ENCODE assay signal across 8 mouse cellular contexts in the genomic region with DNA sequence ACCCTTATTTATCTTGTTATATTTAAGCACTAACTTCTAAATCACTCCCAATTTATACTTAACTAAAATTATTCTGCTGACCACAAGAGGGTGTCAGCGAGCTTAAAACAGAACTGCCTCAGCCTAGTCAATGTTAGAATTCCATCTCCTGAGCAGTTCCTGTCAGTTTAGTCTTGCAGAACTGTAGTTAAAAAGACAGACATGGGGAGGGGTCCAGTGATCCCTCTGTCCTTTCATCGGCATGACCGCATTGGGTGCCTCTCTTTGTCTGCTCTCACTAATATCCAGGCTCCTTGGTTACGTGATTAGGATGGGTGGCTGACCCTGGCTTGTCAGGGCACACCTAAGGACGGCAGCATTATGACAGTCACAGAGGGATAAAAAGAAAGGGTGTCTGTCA.
DNase-seq lines count a peak whose midpoint lies in the region; ATAC-seq and TF ChIP-seq lines count a peak whose summit lies in the region.

No protein-coding gene starts in this region.

- no peak overlapping the region for H3K4me3 ChIP-seq in heart, adult 2 months
- H3K4me3 ChIP-seq in heart, embryonic 10.5 days = no peak overlapping the region
- H3K4me3 ChIP-seq in forebrain, embryonic 11.5 days (ENCODE audit: low read depth, low read length) = no peak overlapping the region
- no peak overlapping the region for H3K4me3 ChIP-seq in intestine, embryonic 15.5 days (replicated peaks)

- peak; percentile 89 for TF ChIP-seq CTCF in heart, adult 2 months (IDR thresholded peaks at IDR 0.05)

- no peak for TF ChIP-seq EP300 in heart, adult 2 months (IDR thresholded peaks at IDR 0.05; ENCODE audit: insufficient read depth, low read depth, low read length)

- DNase-seq in heart, adult 2 months = peak in 1 of 2 experiments; percentile 43
- DNase-seq in heart, embryonic 10.5 days (ENCODE audit: low spot score) = no peak
- peak; percentile 80 for DNase-seq in CD4-positive, CD25-positive, alpha-beta regulatory T cell, adult 2 months (ENCODE audit: low read depth, low spot score)
- peak; percentile 24 for DNase-seq in brain, embryonic 18.5 days (ENCODE audit: low read depth, low spot score)
- DNase-seq in forebrain, embryonic 11.5 days (ENCODE audit: low spot score) = no peak
- peak; percentile 71 for DNase-seq in lung, postnatal 25 days (ENCODE audit: low spot score)
- peak; percentile 70 for DNase-seq in thymus, postnatal 0 days (ENCODE audit: low spot score)

- intact Hi-C loops in heart, adult 2 months (cut with DNase I) = loop anchor here (2.0 to 5.0 kb wide), 4 partner anchors 102 to 343 kb away; no protein-coding TSS in a partner anchor

- no peaks in the 10 kb centered on the region for H3K9me3 ChIP-seq in heart, embryonic 10.5 days
- no peaks in the 10 kb centered on the region for H3K9me3 ChIP-seq in forebrain, embryonic 11.5 days (ENCODE audit: control insufficient read depth, low read length)
- no peaks in the 10 kb centered on the region for H3K9me3 ChIP-seq in intestine, embryonic 15.5 days

- WGBS in heart, adult 2 months = 48% methylated on average over 5 of the region's 5 CpGs
- 60% methylated on average over 5 of the region's 5 CpGs for WGBS in heart, embryonic 10.5 days
- 40% methylated on average over 5 of the region's 5 CpGs for WGBS in forebrain, embryonic 11.5 days
- 42% methylated on average over 5 of the region's 5 CpGs for WGBS in intestine, embryonic 15.5 days

- H3K36me3 ChIP-seq in heart, adult 2 months (ENCODE audit: control insufficient read depth, insufficient read depth, low read length) = no peaks in the 10 kb centered on the region; the same call in 1 of the 2 replicates
- H3K36me3 ChIP-seq in heart, embryonic 10.5 days = no peaks in the 10 kb centered on the region
- H3K36me3 ChIP-seq in forebrain, embryonic 11.5 days (ENCODE audit: control insufficient read depth, insufficient read depth, low read length) = no peaks in the 10 kb centered on the region
- no peaks in the 10 kb centered on the region for H3K36me3 ChIP-seq in intestine, embryonic 15.5 days

- H3K27me3 ChIP-seq in heart, adult 2 months (ENCODE audit: control insufficient read depth, insufficient read depth, low read length) = no peaks in the 10 kb centered on the region
- H3K27me3 ChIP-seq in heart, embryonic 10.5 days (ENCODE audit: insufficient read depth, poor library complexity, severe bottlenecking) = no peaks in the 10 kb centered on the region
- no peaks in the 10 kb centered on the region for H3K27me3 ChIP-seq in forebrain, embryonic 11.5 days (ENCODE audit: control insufficient read depth, insufficient read depth, low read length)
- H3K27me3 ChIP-seq in intestine, embryonic 15.5 days (replicated peaks) = no peaks in the 10 kb centered on the region

- H3K9ac ChIP-seq in heart, adult 2 months (ENCODE audit: low read depth, low read length) = no peak overlapping the region
- no peak overlapping the region for H3K9ac ChIP-seq in forebrain, embryonic 11.5 days (ENCODE audit: low read length)
- H3K9ac ChIP-seq in intestine, embryonic 15.5 days = no peak overlapping the region

- no peak overlapping the region for H3K4me2 ChIP-seq in forebrain, embryonic 11.5 days (ENCODE audit: low read depth, low read length, severe bottlenecking)
- no peak overlapping the region for H3K4me2 ChIP-seq in intestine, embryonic 15.5 days (replicated peaks)

- peak overlapping the region; percentile 6; the same call in 1 of the 2 replicates for H3K27ac ChIP-seq in heart, adult 2 months
- no peak overlapping the region for H3K27ac ChIP-seq in heart, embryonic 10.5 days
- H3K27ac ChIP-seq in forebrain, embryonic 11.5 days (ENCODE audit: low read depth, low read length) = no peak overlapping the region
- H3K27ac ChIP-seq in intestine, embryonic 15.5 days = no peak overlapping the region

- peak; percentile 69 for ATAC-seq in forebrain, embryonic 11.5 days (replicated peaks; ENCODE audit: low FRiP score)
- peak; percentile 77 for ATAC-seq in intestine, embryonic 15.5 days

- H3K4me1 ChIP-seq in heart, adult 2 months (ENCODE audit: control insufficient read depth, insufficient read depth, low read length) = peaks cover 2% of the 10 kb centered on the region
- peaks cover 5% of the 10 kb centered on the region; the same call in 1 of the 2 replicates for H3K4me1 ChIP-seq in heart, embryonic 10.5 days
- H3K4me1 ChIP-seq in forebrain, embryonic 11.5 days (replicated peaks; ENCODE audit: control insufficient read depth, insufficient read depth, low read length) = no peaks in the 10 kb centered on the region
- H3K4me1 ChIP-seq in intestine, embryonic 15.5 days (replicated peaks) = 0 out of 2 replicates have a peak, but pooled peaks cover 3% of the 10 kb centered on the region

- H3K79me2 ChIP-seq in heart, adult 2 months (replicated peaks; ENCODE audit: control insufficient read depth, insufficient read depth, low read length) = no peaks in the 10 kb centered on the region

- TF ChIP-seq POLR2A in heart, adult 2 months (IDR thresholded peaks at IDR 0.05; ENCODE audit: insufficient read depth, low read depth, low read length) = no peak

Comparison
In these comparisons a context has a peak if more than half of its experiments do, and no peak if none do; other contexts are left out.
1. DNase-seq: peak in CD4-positive, CD25-positive, alpha-beta regulatory T cell, adult 2 months (single experiment), brain, embryonic 18.5 days (single experiment), lung, postnatal 25 days (single experiment) and thymus, postnatal 0 days (single experiment); none in heart, embryonic 10.5 days (single experiment) and forebrain, embryonic 11.5 days (single experiment).